ENCODE assay signal across 32 mouse cellular contexts in genomic region chr2:151040411-151040810, GRCm38 (mm10). TPM values are rescaled to one million over a fixed set of nuclear protein-coding genes. Genes with fewer than 3 reads are reported as not detected.
DNase-seq lines count a peak whose midpoint lies in the region; ATAC-seq and TF ChIP-seq lines count a peak whose summit lies in the region.
"Had no signal": no experiment of that assay in that cellular context is flagged by ENCODE, and none has a peak within 500 bp of the region (broad histone marks: within the 10 kb centered on the region; RNA-seq: fewer than 3 reads in every experiment).

No protein-coding gene starts in this region.

- peaks cover 18% of the 10 kb centered on the region for H3K4me1 ChIP-seq in hindbrain, embryonic 13.5 days (replicated peaks)
- peaks cover 21% of the 10 kb centered on the region for H3K4me1 ChIP-seq in hindbrain, embryonic 10.5 days (replicated peaks)
- peaks cover 8% of the 10 kb centered on the region; the same call in 1 of the 2 replicates for H3K4me1 ChIP-seq in lung, embryonic 14.5 days (ENCODE audit: insufficient read depth)
- peaks cover 11% of the 10 kb centered on the region; the same call in 1 of the 2 replicates for H3K4me1 ChIP-seq in lung, postnatal 0 days (ENCODE audit: insufficient read depth, low read depth, low read length)
- H3K4me1 ChIP-seq in G1E (ENCODE audit: insufficient read depth, low read depth, low read length): peaks cover 36% of the 10 kb centered on the region
- peaks cover 14% of the 10 kb centered on the region for H3K4me1 ChIP-seq in liver, embryonic 16.5 days (ENCODE audit: control insufficient read depth, low read depth, low read length)

- no peaks in the 10 kb centered on the region for H3K36me3 ChIP-seq in hindbrain, embryonic 13.5 days
- no peaks in the 10 kb centered on the region for H3K36me3 ChIP-seq in hindbrain, embryonic 10.5 days
- no peaks in the 10 kb centered on the region for H3K36me3 ChIP-seq in lung, embryonic 14.5 days (ENCODE audit: insufficient read depth)
- no peaks in the 10 kb centered on the region for H3K36me3 ChIP-seq in lung, postnatal 0 days (ENCODE audit: insufficient read depth, low read length)
- H3K36me3 ChIP-seq in G1E (replicated peaks): peaks cover 4% of the 10 kb centered on the region
- no peaks in the 10 kb centered on the region for H3K36me3 ChIP-seq in liver, embryonic 16.5 days (ENCODE audit: control insufficient read depth, insufficient read depth)
- H3K36me3 ChIP-seq: embryonic facial prominence, embryonic 15.5 days; forebrain, embryonic 10.5 days; midbrain, embryonic 15.5 days; neural tube, embryonic 13.5 days had no signal

- H3K4me3 ChIP-seq in hindbrain, embryonic 13.5 days: no peak overlapping the region
- H3K4me3 ChIP-seq in hindbrain, embryonic 10.5 days: no peak overlapping the region
- H3K4me3 ChIP-seq in lung, embryonic 14.5 days (ENCODE audit: low read depth, low read length): 0 out of 2 replicates have a peak overlapping the region, but pooled peaks have one; percentile 91
- no peak overlapping the region for H3K4me3 ChIP-seq in lung, postnatal 0 days (ENCODE audit: low read depth, low read length)
- peak overlapping the region; percentile 96; the same call in 1 of the 2 replicates for H3K4me3 ChIP-seq in G1E (ENCODE audit: low read depth, low read length)
- no peak overlapping the region for H3K4me3 ChIP-seq in liver, embryonic 16.5 days (ENCODE audit: low read depth, low read length)
- no peak overlapping the region for H3K4me3 ChIP-seq in layer of hippocampus, adult 2 months

- WGBS in hindbrain, embryonic 13.5 days: 85% methylated on average over 1 of the region's 1 CpGs
- 91% methylated on average over 1 of the region's 1 CpGs for WGBS in hindbrain, embryonic 10.5 days
- WGBS in lung, embryonic 14.5 days: 88% methylated on average over 1 of the region's 1 CpGs
- 82% methylated on average over 1 of the region's 1 CpGs for WGBS in lung, postnatal 0 days
- 73% methylated on average over 1 of the region's 1 CpGs for WGBS in liver, embryonic 16.5 days (ENCODE audit: insufficient replicate concordance)

- no peaks in the 10 kb centered on the region for H3K27me3 ChIP-seq in hindbrain, embryonic 13.5 days
- no peaks in the 10 kb centered on the region for H3K27me3 ChIP-seq in hindbrain, embryonic 10.5 days (ENCODE audit: insufficient read depth, poor library complexity, severe bottlenecking)
- H3K27me3 ChIP-seq in lung, embryonic 14.5 days (ENCODE audit: insufficient read depth, low read length): no peaks in the 10 kb centered on the region
- H3K27me3 ChIP-seq in lung, postnatal 0 days (replicated peaks; ENCODE audit: insufficient read depth, low read length): no peaks in the 10 kb centered on the region
- no peaks in the 10 kb centered on the region for H3K27me3 ChIP-seq in G1E (ENCODE audit: insufficient read depth, low read length)
- H3K27me3 ChIP-seq in liver, embryonic 16.5 days (ENCODE audit: control insufficient read depth, insufficient read depth, low read depth, low read length): no peaks in the 10 kb centered on the region
- H3K27me3 ChIP-seq: embryonic facial prominence, embryonic 15.5 days; midbrain, embryonic 15.5 days; neural tube, embryonic 13.5 days had no signal

- TF ChIP-seq CTCF in lung, embryonic 14.5 days (IDR thresholded peaks at IDR 0.05; ENCODE audit: low read depth): no peak
- no peak for TF ChIP-seq CTCF in lung, postnatal 0 days (IDR thresholded peaks at IDR 0.05)
- TF ChIP-seq CTCF in G1E (IDR thresholded peaks at IDR 0.05; ENCODE audit: low read depth, low read length): no peak
- no peak for TF ChIP-seq CTCF in layer of hippocampus, adult 2 months (conservative IDR thresholded peaks at IDR 0.05)

- no peaks in the 10 kb centered on the region for H3K9me3 ChIP-seq in hindbrain, embryonic 13.5 days
- no peaks in the 10 kb centered on the region for H3K9me3 ChIP-seq in hindbrain, embryonic 10.5 days
- peaks cover 3% of the 10 kb centered on the region; the same call in 1 of the 2 replicates for H3K9me3 ChIP-seq in lung, embryonic 14.5 days (ENCODE audit: low read depth, low read length)
- no peaks in the 10 kb centered on the region for H3K9me3 ChIP-seq in lung, postnatal 0 days (ENCODE audit: low read length)
- no peaks in the 10 kb centered on the region for H3K9me3 ChIP-seq in G1E (replicated peaks)
- H3K9me3 ChIP-seq in liver, embryonic 16.5 days (replicated peaks; ENCODE audit: control insufficient read depth, low read length): no peaks in the 10 kb centered on the region
- H3K9me3 ChIP-seq: embryonic facial prominence, embryonic 15.5 days; midbrain, embryonic 15.5 days; neural tube, embryonic 13.5 days had no signal

- no peak overlapping the region for H3K27ac ChIP-seq in hindbrain, embryonic 13.5 days
- no peak overlapping the region for H3K27ac ChIP-seq in hindbrain, embryonic 10.5 days
- no peak overlapping the region for H3K27ac ChIP-seq in lung, embryonic 14.5 days (ENCODE audit: low read depth)
- no peak overlapping the region for H3K27ac ChIP-seq in lung, postnatal 0 days (ENCODE audit: low read length)
- no peak overlapping the region for H3K27ac ChIP-seq in liver, embryonic 16.5 days (ENCODE audit: low read length)
- H3K27ac ChIP-seq in layer of hippocampus, adult 2 months: no peak overlapping the region
- H3K27ac ChIP-seq: neural tube, embryonic 13.5 days had no signal

- no peak overlapping the region for H3K9ac ChIP-seq in hindbrain, embryonic 13.5 days
- H3K9ac ChIP-seq in lung, embryonic 14.5 days: no peak overlapping the region
- H3K9ac ChIP-seq in lung, postnatal 0 days (replicated peaks; ENCODE audit: low read depth): no peak overlapping the region
- H3K9ac ChIP-seq in liver, embryonic 16.5 days (ENCODE audit: low read depth, low read length): no peak overlapping the region

- H3K4me2 ChIP-seq in hindbrain, embryonic 13.5 days: 0 out of 2 replicates have a peak overlapping the region, but pooled peaks have one; percentile 79
- H3K4me2 ChIP-seq in lung, embryonic 14.5 days: no peak overlapping the region; the same call in 1 of the 2 replicates
- H3K4me2 ChIP-seq in lung, postnatal 0 days (replicated peaks; ENCODE audit: low read depth, low read length): no peak overlapping the region
- peak overlapping the region; percentile 74 for H3K4me2 ChIP-seq in liver, embryonic 16.5 days (ENCODE audit: low read depth, low read length)

- no peak for DNase-seq in hindbrain, embryonic 10.5 days (ENCODE audit: low spot score)
- no peak for DNase-seq in lung, embryonic 14.5 days
- DNase-seq in lung, postnatal 0 days (ENCODE audit: low spot score): no peak
- DNase-seq in G1E (ENCODE audit: low spot score): no peak
- DNase-seq in urinary bladder, postnatal 10 days (ENCODE audit: low spot score): no peak
- DNase-seq in layer of hippocampus, adult 2 months (ENCODE audit: low spot score in 2 of 2): no peak
- DNase-seq: B cell, adult 2 months; cerebellum, adult 8-10 months; gastrocnemius, postnatal 10 days; lung, postnatal 14 days; retina, postnatal 1 day; thymus, postnatal 25 days had no signal

- no peak for TF ChIP-seq EP300 in lung, postnatal 0 days (IDR thresholded peaks at IDR 0.05)

- ATAC-seq in hindbrain, embryonic 13.5 days (ENCODE audit: low FRiP score): no peak
- no peak for ATAC-seq in lung, embryonic 14.5 days (ENCODE audit: insufficient read depth)
- no peak for ATAC-seq in lung, postnatal 0 days
- no peak for ATAC-seq in G1E (ENCODE audit: extremely low read depth, insufficient number of reproducible peaks, low FRiP score, poor library complexity, severe bottlenecking)
- ATAC-seq in liver, embryonic 16.5 days (ENCODE audit: low read depth): no peak

RNA-seq across cellular contexts. Expression of gene Nanp, which starts 1.2 kb away (rescaled TPM):
- polyA plus RNA-seq in hindbrain, embryonic 13.5 days (2015; fragmentation: Nextera tagmentation; extraction: Ambion mirVana): 32.8 and 33.2 TPM in 2 replicates
- 47.0 and 53.0 TPM in 2 replicates for polyA plus RNA-seq in hindbrain, embryonic 10.5 days (2016; fragmentation: Nextera tagmentation; extraction: Ambion mirVana)
- 48.5 and 49.9 TPM in 2 replicates for polyA plus RNA-seq in lung, embryonic 14.5 days (2014; fragmentation: Nextera tagmentation; extraction: Ambion mirVana)
- 20.8 and 23.4 TPM in 2 replicates for polyA plus RNA-seq in lung, postnatal 0 days (2015; fragmentation: Nextera tagmentation; extraction: Ambion mirVana)
- total RNA-seq in G1E (2014; fragmentation: Nextera tagmentation) (24.9 and 25.5 TPM in 2 replicates), G1E (2017) (31.0 and 39.3 TPM in 2 replicates)
- polyA plus RNA-seq in G1E (2012): 20.0 and 22.1 TPM in 2 replicates
- 47.7 and 60.8 TPM in 2 replicates for polyA plus RNA-seq in liver, embryonic 16.5 days (2015; fragmentation: Nextera tagmentation; extraction: Ambion mirVana)
- 10 to 100 TPM; 21.1 to 22.8 TPM for total RNA-seq in layer of hippocampus, adult 2 months (2021)

RNA-seq across cellular contexts. Expression of gene Ninl, which starts 1.2 kb away (rescaled TPM):
- polyA plus RNA-seq in hindbrain, embryonic 13.5 days (2015; fragmentation: Nextera tagmentation; extraction: Ambion mirVana): 5.0 and 6.8 TPM in 2 replicates
- polyA plus RNA-seq in hindbrain, embryonic 10.5 days (2016; fragmentation: Nextera tagmentation; extraction: Ambion mirVana): 11.8 and 19.5 TPM in 2 replicates
- polyA plus RNA-seq in lung, embryonic 14.5 days (2014; fragmentation: Nextera tagmentation; extraction: Ambion mirVana): 12.6 and 20.3 TPM in 2 replicates
- polyA plus RNA-seq in lung, postnatal 0 days (2015; fragmentation: Nextera tagmentation; extraction: Ambion mirVana): 2.9 and 3.9 TPM in 2 replicates
- total RNA-seq in G1E (2014; fragmentation: Nextera tagmentation) (5.1 and 5.6 TPM in 2 replicates), G1E (2017) (5.3 and 7.5 TPM in 2 replicates)
- 2.7 and 3.6 TPM in 2 replicates for polyA plus RNA-seq in G1E (2012)
- 12.4 and 13.1 TPM in 2 replicates for polyA plus RNA-seq in liver, embryonic 16.5 days (2015; fragmentation: Nextera tagmentation; extraction: Ambion mirVana)
- 1 to 10 TPM; 5.4 to 6.7 TPM for total RNA-seq in layer of hippocampus, adult 2 months (2021)

RNA-seq across cellular contexts. Expression of gene Gm14151, which starts 51.7 kb away (rescaled TPM):
- polyA plus RNA-seq in hindbrain, embryonic 13.5 days (2015; fragmentation: Nextera tagmentation; extraction: Ambion mirVana): not detected in 2 replicates
- not detected in 2 replicates for polyA plus RNA-seq in hindbrain, embryonic 10.5 days (2016; fragmentation: Nextera tagmentation; extraction: Ambion mirVana)
- not detected in 2 replicates for polyA plus RNA-seq in lung, embryonic 14.5 days (2014; fragmentation: Nextera tagmentation; extraction: Ambion mirVana)
- not detected in 2 replicates for polyA plus RNA-seq in lung, postnatal 0 days (2015; fragmentation: Nextera tagmentation; extraction: Ambion mirVana)
- not detected in 2 replicates for total RNA-seq in G1E (2014; fragmentation: Nextera tagmentation)
- total RNA-seq in G1E (2017): 0.27 TPM in 1 of 2 replicates, not detected in the other
- not detected in 2 replicates for polyA plus RNA-seq in G1E (2012)
- polyA plus RNA-seq in liver, embryonic 16.5 days (2015; fragmentation: Nextera tagmentation; extraction: Ambion mirVana): not detected in 2 replicates
- total RNA-seq in layer of hippocampus, adult 2 months (2021): not detected
- total RNA-seq: adrenal gland, postnatal 14 days; gastrocnemius, postnatal 10 days; granulocyte monocyte progenitor cell, adult 5-6 weeks; left cerebral cortex, postnatal 25 days; liver, adult 2 months; megakaryocyte-erythroid progenitor cell, adult 5-6 weeks had no signal
- polyA plus RNA-seq: embryonic facial prominence, embryonic 15.5 days; forebrain, embryonic 10.5 days; forebrain, embryonic 16.5 days; heart, embryonic 11.5 days; heart, postnatal 0 days; intestine, postnatal 0 days; kidney, embryonic 14.5 days; liver, adult 2 months; midbrain, embryonic 15.5 days; myocyte; neural tube, embryonic 13.5 days; spleen, adult 2 months; stomach, embryonic 14.5 days had no signal

RNA-seq across cellular contexts. Expression of gene Gm14147, which starts 57.6 kb away (rescaled TPM):
- not detected in 2 replicates for polyA plus RNA-seq in hindbrain, embryonic 13.5 days (2015; fragmentation: Nextera tagmentation; extraction: Ambion mirVana)
- not detected in 2 replicates for polyA plus RNA-seq in hindbrain, embryonic 10.5 days (2016; fragmentation: Nextera tagmentation; extraction: Ambion mirVana)
- not detected in 2 replicates for polyA plus RNA-seq in lung, embryonic 14.5 days (2014; fragmentation: Nextera tagmentation; extraction: Ambion mirVana)
- polyA plus RNA-seq in lung, postnatal 0 days (2015; fragmentation: Nextera tagmentation; extraction: Ambion mirVana): not detected in 2 replicates
- total RNA-seq in G1E (2014; fragmentation: Nextera tagmentation) (not detected in 2 replicates), G1E (2017) (0.17 TPM in 1 of 2 replicates, not detected in the other)
- not detected in 2 replicates for polyA plus RNA-seq in G1E (2012)
- polyA plus RNA-seq in liver, embryonic 16.5 days (2015; fragmentation: Nextera tagmentation; extraction: Ambion mirVana): not detected in 2 replicates
- total RNA-seq in layer of hippocampus, adult 2 months (2021): not detected
- total RNA-seq: adrenal gland, postnatal 14 days; gastrocnemius, postnatal 10 days; granulocyte monocyte progenitor cell, adult 5-6 weeks; left cerebral cortex, adult 18-20 months; left cerebral cortex, postnatal 25 days; liver, adult 2 months; megakaryocyte-erythroid progenitor cell, adult 5-6 weeks had no signal
- polyA plus RNA-seq: embryonic facial prominence, embryonic 15.5 days; forebrain, embryonic 10.5 days; forebrain, embryonic 16.5 days; heart, embryonic 11.5 days; heart, postnatal 0 days; intestine, postnatal 0 days; kidney, embryonic 14.5 days; liver, adult 2 months; midbrain, embryonic 15.5 days; myocyte; neural tube, embryonic 13.5 days; spleen, adult 2 months; stomach, embryonic 14.5 days had no signal

Comparison
In these comparisons a context has a peak if more than half of its experiments do, and no peak if none do; other contexts are left out.
1. H3K4me3 ChIP-seq: peak in lung, embryonic 14.5 days (single experiment) and G1E (single experiment); none in hindbrain, embryonic 13.5 days (single experiment), hindbrain, embryonic 10.5 days (single experiment), lung, postnatal 0 days (single experiment), liver, embryonic 16.5 days (single experiment) and layer of hippocampus, adult 2 months (single experiment).
2. H3K4me2 ChIP-seq: peak in hindbrain, embryonic 13.5 days (single experiment) and liver, embryonic 16.5 days (single experiment); none in lung, embryonic 14.5 days (single experiment) and lung, postnatal 0 days (single experiment).